Mouse (Mus musculus) liver, embryonic 14 days (tissue): ENCODE results near the gene Ucma. TPM values are rescaled to one million over a fixed set of nuclear protein-coding genes. Genes with fewer than 3 reads are reported as not detected.

Source experiments
- polyA plus RNA-seq: library from polyadenylated mRNA; depleted of rRNA; stranded (reverse); fragments of >200 nt; gene quantifications from 2 replicates; pipeline ENCODE4 v1.2.3, GENCODE M21; 2012; rRNA removed

Gene Ucma
- polyA plus RNA-seq, result not detected in 2 replicates

GRCm38 (mm10) chr2:4975807-4976206, at the start of gene Ucma:
Gene Ucma (plus strand): TSS chr2:4976122.

DNA sequence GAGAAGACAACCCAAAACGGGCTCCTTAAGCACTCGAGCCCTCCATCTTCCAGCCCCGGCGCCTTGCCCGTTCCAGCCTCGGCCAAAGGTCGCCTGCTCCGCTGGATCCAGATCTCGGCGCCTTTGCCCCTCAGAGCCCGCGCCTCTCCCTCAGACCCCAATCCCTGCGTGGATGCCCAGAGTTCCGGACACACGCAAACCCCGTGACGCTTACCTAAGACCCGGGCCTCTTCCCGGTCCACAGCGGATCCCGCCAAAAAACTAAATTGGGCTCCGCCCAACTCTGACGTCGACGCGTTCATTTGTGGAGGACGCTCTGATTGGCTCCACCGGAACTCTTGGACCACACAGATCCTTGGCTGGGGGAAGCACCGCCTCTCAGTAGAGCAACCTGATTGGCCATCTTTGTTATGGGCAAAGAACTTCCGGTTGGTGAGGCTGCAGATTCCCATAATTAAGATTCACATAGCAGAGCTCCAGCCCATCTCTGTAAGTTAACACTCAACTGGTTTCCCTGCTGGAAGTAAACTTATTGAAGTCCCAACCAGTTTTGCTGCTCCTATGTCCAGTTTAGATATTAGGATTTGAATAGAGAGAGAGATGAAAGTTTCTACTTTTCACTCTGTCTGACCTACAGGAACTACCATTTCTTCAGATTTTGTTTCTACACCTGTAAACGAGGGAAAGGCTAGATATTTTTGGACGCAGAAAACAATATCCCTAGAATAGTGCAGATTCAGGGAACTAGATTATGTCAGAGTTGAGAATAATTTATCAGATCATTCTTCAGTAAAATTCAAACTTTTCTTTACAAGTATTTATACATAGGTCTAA, 36.8 kb downstream of the Ucma start, which contains the start of gene Mcm10:
TSS of gene Mcm10 (minus strand) at position 301 of the 834 bp plus-strand sequence.

Other genes with a start within 250 kb of the Ucma start
- gene Sephs1, start 94.6 kb upstream of the Ucma start, polyA plus RNA-seq, result 15.4 and 18.4 TPM in 2 replicates
- 33.1 and 44.3 TPM in 2 replicates for gene Phyh, start 57.1 kb upstream of the Ucma start, polyA plus RNA-seq
- 32.6 and 35.5 TPM in 2 replicates for gene Mcm10, start 36.7 kb downstream of the Ucma start, polyA plus RNA-seq
- gene Optn, start 87.9 kb downstream of the Ucma start, polyA plus RNA-seq, result 6.1 and 7.3 TPM in 2 replicates
- gene Ccdc3, start 161.7 kb downstream of the Ucma start, polyA plus RNA-seq, result 2.5 and 2.9 TPM in 2 replicates